Mouse (Mus musculus): ENCODE data around the gene Wif1.

DNA sequence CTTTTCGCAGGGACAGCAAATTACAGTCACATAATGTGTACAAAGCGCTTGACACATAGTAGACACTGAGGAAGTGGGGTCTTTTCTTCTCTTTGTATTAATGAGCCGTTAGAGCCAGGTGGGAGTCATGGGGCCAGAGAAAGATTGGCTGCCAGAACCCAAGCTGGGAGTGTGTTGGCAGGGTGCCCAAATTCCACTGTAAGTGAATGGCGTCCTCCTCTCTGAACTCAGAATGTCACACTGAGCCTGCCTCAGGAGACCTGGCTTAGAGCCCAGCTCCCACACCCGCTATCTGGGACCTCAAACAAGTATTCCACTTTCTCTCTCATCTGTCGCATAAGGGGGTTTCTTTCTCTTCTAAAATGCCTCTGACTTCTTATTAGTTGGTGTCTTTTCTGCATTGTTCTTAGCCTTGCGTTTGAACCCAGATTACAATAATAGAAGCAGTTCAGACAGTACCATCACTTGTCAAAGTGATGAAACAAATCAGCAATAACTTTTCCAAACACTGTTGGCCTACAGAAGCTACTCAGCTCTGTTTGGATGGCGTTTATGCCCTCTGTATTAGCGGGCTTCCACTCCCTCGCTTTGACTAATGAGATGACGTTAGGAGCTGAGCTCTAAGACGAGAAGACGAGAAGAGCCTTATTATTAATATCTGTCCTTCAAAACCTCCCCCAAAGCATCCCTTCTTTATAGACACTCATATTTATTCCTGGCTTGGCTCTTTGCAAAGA is 21.9 kb downstream of the Wif1 start:
- no peak for TF ChIP-seq CTCF (IDR thresholded peaks at IDR 0.05; ENCODE audit: low read depth)
- no peak for TF ChIP-seq EP300 (IDR thresholded peaks at IDR 0.05; ENCODE audit: low read depth)
